Mouse (Mus musculus) ES-E14 (cell line): Measurements from ENCODE around the gene Vav3.

Experiments
- CHD2 ChIP-seq: IDR thresholded peaks from 2 replicates; pipeline ENCODE4 v1.6.1; 2014; ENCODE audit warnings: mild to moderate bottlenecking, low read depth, low read length, inconsistent platforms
- HCFC1 ChIP-seq: IDR thresholded peaks from 2 replicates; pipeline ENCODE4 v1.6.1; 2012; ENCODE audit warnings: low read length, inconsistent platforms, borderline replicate concordance; ENCODE audit not compliant: insufficient read depth
- MAFK ChIP-seq: IDR thresholded peaks from 2 replicates; pipeline ENCODE4 v1.6.1; 2014; ENCODE audit warnings: mild to moderate bottlenecking, low read depth, low read length, inconsistent platforms; ENCODE audit not compliant: insufficient read depth
- ZNF384 ChIP-seq: IDR thresholded peaks from 2 replicates; pipeline ENCODE4 v1.6.1; 2012; ENCODE audit warnings: low read depth, low read length, inconsistent platforms

- TF ChIP-seq CHD2 (no peak), MAFK (no peak), HCFC1 (no peak), ZNF384 (no peak)
Measured at GRCm38 (mm10) chr3:109511849-109512248, 171.4 kb downstream of the Vav3 start.
